Mouse (Mus musculus) cerebellum, postnatal 14 days (tissue): ENCODE measurements at regions not wholly inside any gene's neighbourhood (a gene's known extent, or its start where the extent isn't known, plus 50 kb on each side); places are given as distances from the start of the nearest gene placed in this dataset.

Experiments used
- DNase-seq, 2 experiments: peaks; one replicate each; pipeline ENCODE4 v3.0.0; 2021; ENCODE audit warnings: mixed read lengths in 2 of 2

DNA sequence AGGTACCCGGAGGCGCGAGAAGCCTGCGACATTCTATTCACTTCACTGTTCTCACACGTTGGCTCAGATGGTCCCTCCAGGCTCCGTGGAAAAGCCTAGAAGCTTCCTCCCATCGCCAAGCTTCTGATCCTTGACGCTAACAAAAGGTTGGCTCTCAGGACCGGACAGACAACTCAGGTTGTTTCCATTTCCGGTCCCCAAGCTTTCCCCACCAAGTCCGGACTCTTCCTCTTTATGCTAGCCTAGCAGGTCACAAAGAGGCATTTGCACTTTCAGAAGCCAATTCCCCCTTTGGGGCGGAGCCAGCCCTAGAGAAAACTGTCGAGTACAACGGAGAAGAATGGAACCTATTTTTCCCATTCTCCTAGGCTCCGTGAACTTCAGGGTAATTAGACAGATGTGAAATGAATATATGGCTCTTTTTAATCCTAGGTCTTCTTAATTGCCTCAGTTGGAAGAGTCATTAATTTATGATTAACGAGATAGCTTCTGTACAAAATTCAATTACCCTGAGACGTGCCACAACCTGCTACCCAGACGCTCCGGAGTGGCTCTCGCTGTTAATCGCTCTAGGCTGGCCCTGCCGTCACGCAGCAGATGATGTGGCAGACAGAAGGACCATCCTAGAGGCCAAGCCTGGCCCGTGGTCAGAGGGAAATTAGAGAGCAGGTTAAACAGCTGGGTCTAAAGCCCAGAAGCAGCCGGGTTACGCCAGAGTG, 207.6 kb downstream of the Xxylt1 start:
- DNase-seq, result peak; percentile 51 to 61

DNA sequence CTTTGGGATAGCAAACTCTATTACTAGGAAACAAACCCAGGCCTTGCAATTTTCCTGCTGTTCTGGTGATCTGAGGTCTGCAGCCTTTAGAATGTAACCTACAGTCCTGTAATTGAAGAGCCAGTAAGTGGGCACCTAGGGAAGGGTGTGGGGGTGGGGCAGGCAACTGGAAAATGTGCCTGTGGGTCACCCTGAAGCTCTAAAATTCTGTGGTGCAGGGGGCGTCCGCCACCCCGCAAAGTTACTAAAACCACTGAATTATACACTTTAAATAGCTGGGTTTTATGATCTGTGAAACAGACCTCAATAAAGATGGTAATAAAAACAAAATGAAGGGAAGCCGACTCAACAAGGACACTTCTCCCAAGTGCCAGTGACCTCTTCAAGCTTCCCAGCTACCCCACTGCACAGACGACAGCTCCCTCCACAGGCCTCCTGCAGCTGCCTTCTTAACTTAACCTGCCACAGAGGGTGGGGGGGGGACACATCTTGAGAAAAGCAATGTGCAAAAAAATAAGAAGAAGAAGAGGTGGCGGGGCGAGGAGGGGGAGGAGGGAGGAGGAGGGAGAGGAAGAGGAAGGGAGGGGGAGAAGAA, 205.9 kb downstream of the Xxylt1 start:
- no peak for DNase-seq

DNA sequence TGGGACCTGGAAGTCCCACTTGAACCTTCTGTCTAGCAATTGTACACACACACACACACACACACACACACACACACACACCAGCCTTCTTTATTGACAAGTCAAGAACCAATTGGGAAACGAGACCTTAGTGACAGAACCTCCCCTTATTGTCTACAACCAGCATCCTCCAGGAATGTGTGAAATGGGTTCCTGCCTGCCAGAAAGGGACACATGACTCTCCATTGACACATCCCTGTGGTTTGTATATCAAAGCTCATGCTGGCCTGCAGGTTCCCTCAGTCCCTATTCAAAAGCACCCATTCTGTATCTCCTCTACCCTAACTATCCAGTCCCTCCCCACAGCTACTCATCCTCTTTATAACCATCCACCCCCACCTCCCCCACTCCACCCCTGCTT, 202.4 kb downstream of the Xxylt1 start:
- no peak for DNase-seq

DNA sequence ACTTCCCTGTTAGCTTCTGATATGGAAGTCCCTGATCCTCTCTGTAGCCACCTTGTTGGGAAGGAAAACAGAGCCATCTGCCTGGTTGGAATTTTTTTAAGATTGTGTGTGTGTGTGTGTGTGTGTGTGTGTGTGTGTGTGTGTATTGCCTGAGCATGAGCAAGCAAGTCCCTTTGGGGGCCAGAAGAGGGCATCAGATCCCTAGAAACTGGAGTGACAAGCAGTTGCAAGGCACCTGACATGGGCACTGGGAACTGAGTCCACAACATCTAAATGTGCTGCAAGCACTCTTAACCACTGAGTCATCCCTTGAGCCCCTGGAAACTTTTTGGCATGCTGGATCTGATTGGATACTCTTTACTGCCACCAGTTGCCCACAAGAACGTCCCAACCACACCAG, 201.4 kb downstream of the Xxylt1 start:
- DNase-seq, result no peak

DNA sequence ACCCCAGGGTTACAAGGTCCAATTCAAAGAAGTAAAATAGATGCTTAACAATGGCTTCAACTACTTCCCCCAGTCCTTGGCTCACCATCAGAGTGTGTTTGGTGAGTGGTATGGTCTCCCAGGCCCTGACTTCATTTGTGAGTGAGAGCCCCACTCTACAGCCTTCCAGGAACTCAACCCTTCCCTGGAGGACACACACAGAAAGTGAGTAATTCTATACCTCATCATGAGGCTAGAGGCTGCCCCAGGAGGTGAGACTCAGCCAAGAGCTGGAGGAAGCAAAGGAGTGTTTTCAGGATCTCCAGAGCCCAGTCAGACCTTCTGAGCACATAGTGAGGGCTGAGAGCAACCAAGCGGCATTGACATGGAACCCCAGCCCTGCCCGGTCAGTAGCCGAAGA, 200.6 kb downstream of the Xxylt1 start:
- DNase-seq, result no peak

DNA sequence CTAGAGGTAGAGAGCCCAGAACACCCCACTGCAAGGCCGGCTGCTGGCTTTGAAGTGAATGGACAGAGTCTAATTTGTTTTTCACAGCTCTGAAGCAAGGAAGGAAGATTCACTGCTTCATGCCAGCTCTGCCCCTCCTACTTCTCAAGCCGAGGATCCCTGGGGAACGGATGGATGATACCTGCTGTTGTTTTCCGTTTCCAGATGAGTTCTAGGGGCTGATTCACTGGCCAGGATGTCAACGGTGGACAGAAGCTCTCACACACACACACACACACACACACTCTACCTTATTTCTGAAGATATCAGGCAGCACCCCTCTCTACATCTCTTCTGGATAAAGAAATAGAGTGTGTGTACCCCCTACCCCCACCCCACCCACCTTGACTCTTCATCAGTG, 200.0 kb downstream of the Xxylt1 start:
- no peak for DNase-seq

DNA sequence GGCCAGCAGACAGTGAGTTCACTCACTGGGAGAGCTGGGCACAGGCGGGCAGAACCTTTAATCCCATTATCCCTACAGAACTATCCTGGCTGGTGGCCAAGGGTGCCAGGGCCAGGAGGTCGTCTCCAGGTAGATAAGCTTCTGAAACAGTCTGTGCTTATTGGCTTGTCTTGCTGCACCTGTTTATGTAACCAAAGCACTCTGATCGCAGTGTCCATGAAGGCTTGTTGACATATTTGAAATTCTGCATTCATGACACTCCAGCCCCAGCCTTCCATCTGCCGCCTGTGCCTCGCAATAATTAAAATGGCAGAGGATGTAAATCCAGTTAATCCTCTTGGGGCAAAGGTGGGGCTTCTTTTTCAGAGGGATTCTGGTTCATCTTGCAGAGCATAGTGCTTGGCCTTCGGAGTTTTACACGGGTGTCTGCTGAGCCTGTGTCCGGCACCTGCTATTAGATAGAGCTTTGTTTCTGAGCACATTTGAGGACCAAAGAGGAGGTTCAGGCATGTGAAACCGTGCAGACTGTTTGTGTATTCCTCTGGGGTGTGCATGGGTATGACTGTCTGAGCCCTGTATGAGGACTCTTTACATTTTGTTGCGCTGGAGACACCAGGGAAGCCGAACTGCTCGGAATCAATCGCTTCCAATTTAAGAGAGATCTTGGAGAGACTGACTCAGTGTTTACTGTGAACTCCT, 197.6 kb downstream of the Xxylt1 start:
- DNase-seq, result peak; percentile 34 to 47

DNA sequence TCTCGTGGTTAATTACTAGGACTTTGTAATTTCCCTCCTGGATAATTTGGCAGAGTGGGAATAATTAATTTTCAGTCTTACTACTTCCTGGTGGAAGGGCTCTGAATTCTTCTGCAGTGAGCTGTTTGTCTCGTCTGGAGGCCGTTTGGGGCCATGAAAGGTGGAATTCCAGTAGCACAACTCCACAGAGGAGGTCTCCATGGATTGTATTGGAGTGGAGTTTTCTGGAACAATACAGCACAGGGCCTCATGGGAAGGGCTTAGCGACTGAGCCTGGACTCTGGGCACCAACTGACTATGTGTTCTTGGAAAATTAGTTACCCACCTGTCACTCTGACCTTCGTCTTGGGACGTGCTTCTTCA, 197.1 kb downstream of the Xxylt1 start:
- DNase-seq, result no peak

DNA sequence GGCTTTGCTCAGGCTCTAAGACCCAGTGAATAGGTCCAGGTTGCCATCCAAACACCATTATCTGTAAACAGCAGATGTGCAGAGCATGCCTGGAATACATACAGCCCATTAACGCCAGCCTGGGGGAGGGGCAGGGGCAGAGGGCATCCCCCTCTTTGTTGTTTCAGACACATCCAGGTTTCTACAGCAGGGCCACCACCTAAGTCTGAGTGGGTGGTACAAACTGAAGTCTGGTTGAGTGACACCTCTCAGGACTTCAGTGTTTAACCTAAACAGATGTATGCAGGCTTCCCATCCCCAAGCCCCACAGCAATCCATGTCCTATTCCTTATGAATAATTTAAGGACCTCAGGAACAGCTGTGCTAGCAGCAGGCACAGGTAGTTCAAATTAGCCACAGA, 194.2 kb downstream of the Xxylt1 start:
- DNase-seq, result no peak

DNA sequence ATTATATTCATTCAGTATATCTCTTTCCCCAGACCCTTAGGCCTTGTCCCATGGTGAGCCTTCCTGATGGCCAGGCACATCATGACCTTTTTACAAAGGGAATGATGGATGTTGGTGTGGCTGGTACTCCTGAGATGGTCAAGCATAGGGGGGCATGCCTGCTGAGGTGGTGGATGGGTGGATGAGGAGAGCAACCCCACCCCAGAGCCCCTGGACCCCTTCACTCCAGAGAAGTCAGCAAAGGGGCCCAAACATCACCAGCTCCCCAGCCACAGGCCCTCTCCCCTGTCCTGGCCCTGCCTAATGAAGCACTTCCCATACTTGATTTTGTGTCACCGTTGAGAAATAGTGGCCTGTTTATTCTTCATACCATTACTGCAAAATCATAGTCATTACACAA, 193.7 kb downstream of the Xxylt1 start:
- no peak for DNase-seq

DNA sequence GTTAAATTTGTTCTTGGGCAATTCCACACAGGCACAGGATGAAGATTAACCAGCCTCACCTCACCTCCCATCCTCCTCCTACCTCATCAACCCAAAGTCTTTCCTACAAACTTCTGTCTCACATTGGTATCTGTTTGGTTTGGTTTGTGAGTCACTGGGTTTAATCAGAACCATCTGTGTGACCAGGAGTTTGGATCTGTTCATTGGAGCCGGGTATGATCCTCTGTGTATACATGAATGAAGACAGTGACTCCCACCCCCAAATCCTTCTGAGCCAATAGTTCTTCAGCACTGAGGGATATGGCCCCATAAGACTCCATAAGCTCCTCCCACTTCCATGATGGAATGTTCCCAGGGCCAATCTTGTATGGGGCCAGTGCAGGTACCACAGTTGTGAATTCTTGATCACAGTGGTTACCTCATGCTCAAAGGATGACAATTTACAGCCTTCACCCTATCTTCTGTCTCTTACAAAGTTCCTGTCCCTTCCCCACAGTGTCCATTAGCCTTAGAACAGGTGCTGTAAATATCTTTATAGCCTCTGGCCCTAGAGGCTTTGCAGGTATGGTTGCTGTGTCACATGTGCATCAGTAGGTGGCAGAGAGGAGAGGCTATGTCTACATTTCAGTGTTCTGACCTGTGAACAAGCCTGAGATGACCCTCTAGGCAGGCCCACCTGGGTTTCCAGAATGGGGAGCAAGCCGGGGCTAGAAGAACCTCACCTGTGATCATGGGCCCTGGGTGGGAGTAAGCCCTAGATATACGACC, 192.5 kb downstream of the Xxylt1 start:
- no peak for DNase-seq

DNA sequence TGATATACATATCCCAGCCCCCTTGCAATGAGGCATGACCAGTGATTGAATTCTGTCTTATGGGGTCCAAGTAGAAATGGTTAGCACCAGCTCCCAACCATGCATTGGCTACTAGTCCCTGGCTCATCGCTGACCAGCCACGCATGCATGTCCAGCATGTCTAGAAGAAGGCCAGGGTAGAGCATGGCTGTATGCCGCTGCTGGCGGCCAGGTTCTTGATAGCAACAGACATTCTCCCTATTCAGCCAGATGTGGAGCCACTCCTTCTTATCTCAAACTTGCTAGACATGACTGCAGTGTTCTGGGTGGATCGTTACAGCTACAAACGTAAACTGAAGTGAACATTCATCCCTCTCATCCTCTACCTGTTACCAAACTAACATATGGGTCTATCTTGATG, 188.6 kb downstream of the Xxylt1 start:
- DNase-seq, result no peak

DNA sequence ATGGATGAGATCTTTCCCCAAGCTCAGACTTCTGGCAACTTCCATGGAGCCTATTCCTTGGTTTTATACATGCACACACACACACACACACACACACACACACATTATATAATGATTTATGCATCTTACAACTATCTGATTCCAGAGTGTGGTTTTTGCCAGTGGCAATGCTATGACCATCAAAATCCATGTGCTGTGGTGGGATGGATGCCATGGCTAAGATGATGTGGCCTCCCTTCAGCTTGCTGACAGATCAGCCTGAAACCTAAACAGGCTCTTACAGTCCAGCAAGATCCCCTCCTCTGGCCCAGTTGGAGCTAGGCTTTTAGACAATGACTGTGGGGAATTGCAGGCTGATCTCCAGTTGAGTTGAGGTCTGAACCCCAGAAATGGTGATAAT, 187.1 kb downstream of the Xxylt1 start:
- no peak for DNase-seq

DNA sequence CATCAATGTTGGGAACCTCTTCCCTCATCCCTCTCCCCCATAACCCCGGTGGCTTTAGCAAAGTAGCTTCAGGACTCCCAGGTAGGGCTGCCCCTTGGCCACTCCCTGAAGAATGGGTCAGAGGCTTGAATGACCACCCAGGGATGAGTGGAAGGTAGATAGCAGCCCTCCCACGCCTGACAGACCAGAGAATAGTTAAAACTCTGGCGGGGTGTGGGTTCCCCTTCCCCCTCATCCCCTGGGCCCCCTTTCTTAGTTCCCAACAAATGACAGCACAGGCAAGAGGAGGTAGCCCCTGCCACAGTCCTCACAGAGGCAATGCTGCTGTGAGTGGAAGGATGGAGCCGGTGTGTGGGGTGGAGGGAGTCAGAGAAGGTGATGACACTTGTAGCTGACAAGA, 186.2 kb downstream of the Xxylt1 start:
- no peak for DNase-seq

DNA sequence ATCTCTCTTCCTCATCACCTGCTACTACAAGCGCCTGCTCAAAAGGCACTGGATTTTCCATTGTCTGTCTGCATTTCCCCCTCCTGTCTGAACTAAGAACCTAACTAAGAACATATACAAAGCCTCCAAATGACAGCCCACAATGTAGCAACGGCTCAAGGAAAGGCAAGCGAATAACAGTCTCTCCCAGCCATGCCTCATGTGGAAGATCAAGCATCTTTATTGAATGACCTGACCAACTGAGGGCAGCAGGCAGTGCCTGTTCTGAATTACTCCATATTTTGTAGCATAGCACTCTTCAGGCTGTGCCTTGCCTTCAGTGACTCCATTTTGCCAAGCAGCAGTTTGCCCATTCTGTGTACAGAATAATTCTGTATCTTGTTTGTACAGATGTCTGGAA, 183.9 kb downstream of the Xxylt1 start:
- DNase-seq, result no peak

DNA sequence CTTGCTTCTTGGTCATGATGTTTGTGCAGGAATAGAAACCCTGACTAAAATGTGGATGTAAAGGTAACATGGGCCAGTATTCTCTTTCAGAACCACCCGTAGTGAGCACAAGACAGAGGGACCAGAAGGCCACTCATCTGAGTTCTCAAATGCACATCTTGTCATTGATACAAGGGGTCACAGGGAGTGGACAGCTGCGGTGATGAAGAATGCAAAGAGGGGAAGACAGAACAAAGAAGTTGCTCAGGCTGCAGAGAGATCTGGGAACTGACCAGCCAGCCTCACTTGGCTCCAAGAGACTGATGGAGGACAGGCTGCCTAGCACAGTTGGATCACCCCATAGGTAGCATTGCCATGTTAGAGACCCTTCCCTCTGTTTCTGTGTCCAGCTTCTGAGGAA, 181.1 kb downstream of the Xxylt1 start:
- DNase-seq, result no peak

DNA sequence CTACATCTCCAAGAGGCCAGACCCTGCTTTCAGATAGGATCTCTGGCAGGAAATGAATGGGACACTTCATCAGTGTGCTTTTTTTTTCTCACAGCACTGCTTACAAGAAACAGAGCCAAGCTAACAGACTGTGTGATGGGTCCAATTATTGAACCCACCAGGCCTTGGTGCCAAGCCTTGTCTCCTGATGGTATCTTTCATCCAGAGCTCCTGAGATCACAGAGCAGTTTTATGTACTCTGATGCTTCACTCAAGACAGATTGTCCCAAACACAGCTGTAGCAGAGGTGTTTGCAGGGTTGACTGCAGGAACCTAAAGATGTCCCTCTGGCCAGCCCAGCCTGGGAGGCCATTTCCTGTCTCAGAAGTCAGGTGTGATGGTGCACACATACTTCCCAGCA, 179.9 kb downstream of the Xxylt1 start:
- DNase-seq, result peak; percentile 29 to 41
